Mouse (Mus musculus) midbrain, embryonic 15.5 days (tissue): ENCODE data around the gene Lrp6. TPM values are rescaled to one million over a fixed set of nuclear protein-coding genes. Genes with fewer than 3 reads are reported as not detected.

Experiments used
- ATAC-seq: fragments of 200-750 bp; cut with Nextera tagmentation; replicated peaks from 2 replicates; pipeline ENCODE4 v1.8.0; 2017; ENCODE audit warnings: moderate TSS enrichment
- H3K27ac ChIP-seq: fragments of 300-500 bp; sonication (generic); 2 replicates; pipeline ENCODE4 v1.5.1; 2015; ENCODE audit warnings: mild to moderate bottlenecking, inconsistent platforms
- H3K27me3 ChIP-seq: fragments of 300-500 bp; sonication (generic); replicated peaks from 2 replicates; pipeline ENCODE4 v1.6.1; 2015; ENCODE audit warnings: inconsistent platforms
- H3K36me3 ChIP-seq: fragments of 300-500 bp; sonication (generic); replicated peaks from 2 replicates; pipeline ENCODE4 v1.6.1; 2015; ENCODE audit warnings: inconsistent platforms
- H3K4me1 ChIP-seq: fragments of 300-500 bp; sonication (generic); 2 replicates; pipeline ENCODE4 v1.6.1; 2015; ENCODE audit warnings: inconsistent platforms
- H3K4me2 ChIP-seq: fragments of 300-500 bp; sonication (generic); 2 replicates; pipeline ENCODE4 v1.6.1; 2015; ENCODE audit warnings: inconsistent platforms, mild to moderate bottlenecking, moderate library complexity
- H3K4me3 ChIP-seq: fragments of 300-500 bp; sonication (generic); 2 replicates; pipeline ENCODE4 v1.5.1; 2015; ENCODE audit warnings: mild to moderate bottlenecking, inconsistent platforms
- H3K9ac ChIP-seq: fragments of 300-500 bp; sonication (generic); 2 replicates; pipeline ENCODE4 v1.6.1; 2015; ENCODE audit warnings: mild to moderate bottlenecking, inconsistent platforms
- H3K9me3 ChIP-seq: fragments of 300-500 bp; sonication (generic); 2 replicates; pipeline ENCODE4 v1.6.1; 2016; ENCODE audit warnings: inconsistent platforms
- WGBS: fragments of 180-500 bp; shearing (Covaris S2); methylation state at CpG from one replicate; pipeline ENCODE4 v1.1.7; 2015; ENCODE audit warnings: mixed read lengths; 5-methylcytosine and 5-hydroxymethylcytosine counted together
- polyA plus RNA-seq: library from polyadenylated mRNA; unstranded; fragments of >200 nt; fragmentation: Nextera tagmentation; extraction: Ambion mirVana; gene quantifications from 2 replicates; pipeline ENCODE4 v1.2.1, GENCODE M21; 2015

The Lrp6 gene
- polyA plus RNA-seq, 1 experiment from 2014 or later, result 18.8 TPM

DNA sequence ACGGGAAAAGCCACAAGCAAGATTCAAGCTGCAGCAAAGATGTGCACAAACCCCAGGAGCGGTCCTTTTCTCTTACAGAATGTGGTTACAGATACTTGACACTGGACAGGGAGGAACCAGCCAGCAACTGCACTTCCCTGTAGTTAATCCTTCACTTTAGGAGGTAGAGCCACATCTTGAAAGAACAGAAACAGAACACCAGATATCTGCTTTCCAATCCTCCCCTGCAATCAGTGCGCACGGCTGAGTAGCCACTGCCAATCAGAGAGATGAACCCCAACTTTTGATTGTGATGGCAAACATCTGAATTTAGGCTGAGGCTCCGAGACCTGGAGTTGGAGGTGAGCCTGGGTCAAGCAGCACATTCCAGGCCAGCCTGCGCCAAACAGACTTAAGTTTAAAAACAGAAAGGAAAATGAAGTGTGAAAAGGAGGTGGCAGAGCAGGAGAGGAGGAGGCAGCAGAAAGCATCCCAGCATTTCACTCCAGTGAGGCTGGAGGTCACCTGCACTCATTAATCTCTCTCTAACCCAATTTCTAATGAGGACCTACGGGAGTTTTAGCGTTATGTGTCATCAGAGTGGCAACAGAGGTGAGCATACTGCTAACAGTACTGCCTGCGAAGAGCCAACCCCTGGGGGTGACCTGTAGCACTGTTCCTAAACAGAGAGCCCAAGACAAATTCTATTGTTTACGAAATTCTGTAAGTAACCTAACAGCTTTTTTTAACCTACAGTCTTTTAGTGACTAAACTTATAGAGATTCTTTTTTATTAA is 39.8 kb downstream of the Lrp6 start:
- H3K4me2 ChIP-seq, result no peak overlapping the region
- peak overlapping the region; percentile 2; the same call in 1 of the 2 replicates for H3K27ac ChIP-seq
- H3K4me3 ChIP-seq, result no peak overlapping the region
- H3K36me3 ChIP-seq, result no peaks in the 10 kb centered on the region
- H3K9me3 ChIP-seq, result no peaks in the 10 kb centered on the region
- no peak for ATAC-seq
- H3K27me3 ChIP-seq, result no peaks in the 10 kb centered on the region
- 67% methylated on average over 10 of the region's 10 CpGs for WGBS
- no peak overlapping the region for H3K9ac ChIP-seq
- peaks cover 17% of the 10 kb centered on the region for H3K4me1 ChIP-seq

GRCm38 (mm10) chr6:134526275-134526674 is 40.5 kb downstream of the Lrp6 start:
- Histone ChIP-seq H3K4me2 (no peak overlapping the region), H3K9me3 (no peaks in the 10 kb centered on the region), H3K9ac (no peak overlapping the region), H3K4me1 (peaks cover 20% of the 10 kb centered on the region), H3K27ac (no peak overlapping the region), H3K36me3 (no peaks in the 10 kb centered on the region), H3K27me3 (no peaks in the 10 kb centered on the region), H3K4me3 (no peak overlapping the region)
- ATAC-seq, result no peak
- WGBS, result 72% methylated on average over 5 of the region's 5 CpGs

GRCm38 (mm10) chr6:134521411-134521810 is 45.4 kb downstream of the Lrp6 start:
- no peak for ATAC-seq
- no peak overlapping the region for H3K9ac ChIP-seq
- no peak overlapping the region for H3K27ac ChIP-seq
- no peaks in the 10 kb centered on the region for H3K27me3 ChIP-seq
- H3K9me3 ChIP-seq, result no peaks in the 10 kb centered on the region
- no peak overlapping the region for H3K4me3 ChIP-seq
- H3K36me3 ChIP-seq, result no peaks in the 10 kb centered on the region
- H3K4me2 ChIP-seq, result no peak overlapping the region
- peaks cover 8% of the 10 kb centered on the region for H3K4me1 ChIP-seq
- WGBS, result 79% methylated on average over 10 of the region's 10 CpGs

DNA sequence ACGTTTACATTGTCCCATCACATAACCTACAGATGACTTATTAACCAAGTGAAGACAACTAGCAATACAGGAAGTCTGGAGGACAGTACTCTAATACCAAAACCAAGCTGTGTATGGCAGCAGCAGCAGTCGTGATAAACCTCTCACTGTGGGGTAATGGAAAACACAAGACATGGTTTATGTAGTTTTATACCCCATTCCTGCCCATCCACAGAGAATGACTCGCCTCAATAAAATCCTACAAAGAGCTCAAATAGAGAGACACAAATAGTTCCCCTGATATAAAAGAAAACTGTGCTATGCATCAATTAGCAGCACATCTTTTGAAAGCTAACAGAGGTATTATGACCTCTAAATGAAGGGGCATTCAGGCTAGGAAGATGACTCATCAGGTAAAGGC is 45.9 kb downstream of the Lrp6 start:
- Histone ChIP-seq H3K4me1 (peaks cover 4% of the 10 kb centered on the region), H3K4me3 (no peak overlapping the region), H3K27me3 (no peaks in the 10 kb centered on the region), H3K9ac (no peak overlapping the region), H3K27ac (no peak overlapping the region), H3K4me2 (no peak overlapping the region), H3K36me3 (no peaks in the 10 kb centered on the region), H3K9me3 (no peaks in the 10 kb centered on the region)
- ATAC-seq, result no peak
- 73% methylated on average over 3 of the region's 3 CpGs for WGBS

DNA sequence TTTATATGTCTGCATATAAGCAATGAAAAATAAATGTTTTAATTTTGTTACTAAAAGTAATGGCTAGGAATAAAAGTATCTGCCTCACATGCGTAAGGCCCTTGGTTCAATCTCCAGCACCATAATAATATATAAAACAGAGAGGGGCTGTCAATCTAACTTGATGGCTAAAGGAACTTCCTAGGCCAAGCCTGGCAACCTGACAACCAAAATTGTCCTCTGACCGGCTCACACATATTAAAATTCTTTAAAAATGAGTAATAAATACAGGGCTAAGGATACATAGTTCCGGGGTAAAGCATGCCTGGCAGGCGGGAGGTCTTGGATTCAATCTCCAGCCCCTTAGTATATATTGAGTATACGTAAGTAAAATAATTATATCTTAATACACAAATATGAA is 48.3 kb downstream of the Lrp6 start:
- Histone ChIP-seq H3K4me1 (peaks cover 8% of the 10 kb centered on the region), H3K9me3 (no peaks in the 10 kb centered on the region), H3K4me3 (no peak overlapping the region), H3K27me3 (no peaks in the 10 kb centered on the region), H3K4me2 (no peak overlapping the region), H3K36me3 (no peaks in the 10 kb centered on the region), H3K9ac (no peak overlapping the region), H3K27ac (no peak overlapping the region)
- 93% methylated on average over 5 of the region's 5 CpGs for WGBS
- no peak for ATAC-seq

GRCm38 (mm10) chr6:134517141-134517540 is 49.6 kb downstream of the Lrp6 start:
- Histone ChIP-seq H3K4me3 (no peak overlapping the region), H3K4me2 (no peak overlapping the region), H3K9ac (no peak overlapping the region), H3K9me3 (no peaks in the 10 kb centered on the region), H3K36me3 (no peaks in the 10 kb centered on the region), H3K27ac (no peak overlapping the region), H3K27me3 (no peaks in the 10 kb centered on the region), H3K4me1 (peaks cover 8% of the 10 kb centered on the region)
- no peak for ATAC-seq
- 75% methylated on average over 4 of the region's 4 CpGs for WGBS

DNA sequence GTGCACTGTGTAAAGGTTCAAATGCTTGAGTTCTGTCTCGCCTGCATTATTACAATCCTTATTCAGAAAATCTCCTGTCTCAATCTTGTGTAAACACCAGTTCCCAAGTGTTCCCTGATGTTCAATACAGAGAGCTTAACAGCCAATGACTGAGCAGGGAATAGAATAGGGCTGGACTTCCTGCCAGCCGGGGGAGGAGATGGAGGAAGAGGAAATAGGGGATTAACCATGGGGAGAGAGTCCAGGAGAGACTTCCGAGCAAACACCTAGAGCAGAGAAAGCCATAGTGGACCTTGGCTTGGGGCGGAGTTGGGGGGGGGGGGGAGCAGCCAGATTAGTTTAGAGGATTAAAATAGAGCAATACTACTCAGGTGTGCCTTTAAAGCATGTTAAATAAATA is 51.3 kb downstream of the Lrp6 start:
- H3K4me2 ChIP-seq, result no peak overlapping the region
- 65% methylated on average over 4 of the region's 4 CpGs for WGBS
- no peaks in the 10 kb centered on the region for H3K36me3 ChIP-seq
- H3K4me3 ChIP-seq, result no peak overlapping the region
- H3K9me3 ChIP-seq, result no peaks in the 10 kb centered on the region
- H3K27me3 ChIP-seq, result no peaks in the 10 kb centered on the region
- no peak overlapping the region for H3K9ac ChIP-seq
- H3K4me1 ChIP-seq, result peaks cover 4% of the 10 kb centered on the region; the same call in 1 of the 2 replicates
- peak; percentile 56; the same call in 1 of the 2 replicates for ATAC-seq
- H3K27ac ChIP-seq, result no peak overlapping the region

GRCm38 (mm10) chr6:134513896-134514510 is 52.8 kb downstream of the Lrp6 start:
- H3K9ac ChIP-seq, result no peak overlapping the region
- ATAC-seq, result no peak
- 92% methylated on average over 3 of the region's 3 CpGs for WGBS
- H3K4me3 ChIP-seq, result no peak overlapping the region
- no peaks in the 10 kb centered on the region for H3K27me3 ChIP-seq
- H3K36me3 ChIP-seq, result no peaks in the 10 kb centered on the region
- H3K4me1 ChIP-seq, result peaks cover 9% of the 10 kb centered on the region; the same call in 1 of the 2 replicates
- H3K27ac ChIP-seq, result no peak overlapping the region
- H3K4me2 ChIP-seq, result no peak overlapping the region
- no peaks in the 10 kb centered on the region for H3K9me3 ChIP-seq

GRCm38 (mm10) chr6:134513011-134513410 is 53.8 kb downstream of the Lrp6 start:
- WGBS, result 86% methylated on average over 6 of the region's 6 CpGs
- H3K27me3 ChIP-seq, result no peaks in the 10 kb centered on the region
- no peaks in the 10 kb centered on the region for H3K36me3 ChIP-seq
- H3K4me3 ChIP-seq, result no peak overlapping the region
- H3K9ac ChIP-seq, result no peak overlapping the region
- no peak overlapping the region for H3K4me2 ChIP-seq
- H3K27ac ChIP-seq, result no peak overlapping the region
- no peak for ATAC-seq
- H3K4me1 ChIP-seq, result peaks cover 9% of the 10 kb centered on the region; the same call in 1 of the 2 replicates
- H3K9me3 ChIP-seq, result no peaks in the 10 kb centered on the region

- H3K4me3 ChIP-seq, result no peak overlapping the region
- no peak overlapping the region for H3K4me2 ChIP-seq
- no peak overlapping the region for H3K27ac ChIP-seq
- WGBS, result 54% methylated on average over 2 of the region's 2 CpGs
- ATAC-seq, result no peak
- no peaks in the 10 kb centered on the region for H3K27me3 ChIP-seq
- H3K36me3 ChIP-seq, result no peaks in the 10 kb centered on the region
- peaks cover 9% of the 10 kb centered on the region; the same call in 1 of the 2 replicates for H3K4me1 ChIP-seq
- H3K9me3 ChIP-seq, result no peaks in the 10 kb centered on the region
- no peak overlapping the region for H3K9ac ChIP-seq
Observed at GRCm38 (mm10) chr6:134512478-134512877, 54.3 kb downstream of the Lrp6 start.

DNA sequence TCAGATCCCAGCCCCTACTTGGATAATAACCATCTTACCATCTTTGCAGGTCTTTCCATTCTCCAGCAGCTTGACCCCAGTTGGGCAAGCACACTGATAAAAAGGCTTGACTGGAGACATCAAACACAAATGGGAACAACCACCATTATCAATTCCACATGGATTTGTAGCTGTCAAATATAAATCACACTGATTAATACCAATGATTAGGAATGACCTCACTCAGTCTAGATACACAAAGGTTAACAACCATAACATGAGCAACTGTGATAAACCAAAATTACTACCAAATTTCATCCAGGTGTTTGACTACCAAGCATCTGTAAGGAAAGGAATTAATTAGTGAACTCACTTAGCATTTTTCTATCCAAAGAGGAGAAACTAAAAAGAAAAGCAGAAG is 55.6 kb downstream of the Lrp6 start:
- Histone ChIP-seq H3K36me3 (0 out of 2 replicates have a peak, but pooled peaks cover 8% of the 10 kb centered on the region), H3K27ac (no peak overlapping the region), H3K4me2 (no peak overlapping the region), H3K4me3 (no peak overlapping the region), H3K9ac (no peak overlapping the region), H3K27me3 (no peaks in the 10 kb centered on the region), H3K4me1 (peaks cover 9% of the 10 kb centered on the region; the same call in 1 of the 2 replicates), H3K9me3 (no peaks in the 10 kb centered on the region)
- ATAC-seq, result no peak

GRCm38 (mm10) chr6:134510280-134510679 is 56.5 kb downstream of the Lrp6 start:
- 71% methylated on average over 2 of the region's 2 CpGs for WGBS
- Histone ChIP-seq H3K9ac (no peak overlapping the region), H3K36me3 (peaks cover 14% of the 10 kb centered on the region; the same call in 1 of the 2 replicates), H3K4me2 (no peak overlapping the region), H3K27ac (no peak overlapping the region), H3K4me1 (peaks cover 6% of the 10 kb centered on the region; the same call in 1 of the 2 replicates), H3K9me3 (no peaks in the 10 kb centered on the region), H3K27me3 (no peaks in the 10 kb centered on the region), H3K4me3 (no peak overlapping the region)
- no peak for ATAC-seq
